Mouse (Mus musculus) urinary bladder, adult 2 months (tissue): ENCODE measurements around the gene Arl2. TPM values are rescaled to one million over a fixed set of nuclear protein-coding genes. Genes with fewer than 3 reads are reported as not detected.

Source experiments
- DNase-seq: peaks from one replicate; pipeline ENCODE4 v3.0.0; 2022; ENCODE audit warnings: low spot score
- polyA plus RNA-seq: library from polyadenylated mRNA; depleted of rRNA; stranded (reverse); fragments of >200 nt; gene quantifications from 2 replicates; pipeline ENCODE4 v1.2.3, GENCODE M21; 2012

Arl2 gene
- polyA plus RNA-seq, 1 experiment: 87.5 TPM

DNA sequence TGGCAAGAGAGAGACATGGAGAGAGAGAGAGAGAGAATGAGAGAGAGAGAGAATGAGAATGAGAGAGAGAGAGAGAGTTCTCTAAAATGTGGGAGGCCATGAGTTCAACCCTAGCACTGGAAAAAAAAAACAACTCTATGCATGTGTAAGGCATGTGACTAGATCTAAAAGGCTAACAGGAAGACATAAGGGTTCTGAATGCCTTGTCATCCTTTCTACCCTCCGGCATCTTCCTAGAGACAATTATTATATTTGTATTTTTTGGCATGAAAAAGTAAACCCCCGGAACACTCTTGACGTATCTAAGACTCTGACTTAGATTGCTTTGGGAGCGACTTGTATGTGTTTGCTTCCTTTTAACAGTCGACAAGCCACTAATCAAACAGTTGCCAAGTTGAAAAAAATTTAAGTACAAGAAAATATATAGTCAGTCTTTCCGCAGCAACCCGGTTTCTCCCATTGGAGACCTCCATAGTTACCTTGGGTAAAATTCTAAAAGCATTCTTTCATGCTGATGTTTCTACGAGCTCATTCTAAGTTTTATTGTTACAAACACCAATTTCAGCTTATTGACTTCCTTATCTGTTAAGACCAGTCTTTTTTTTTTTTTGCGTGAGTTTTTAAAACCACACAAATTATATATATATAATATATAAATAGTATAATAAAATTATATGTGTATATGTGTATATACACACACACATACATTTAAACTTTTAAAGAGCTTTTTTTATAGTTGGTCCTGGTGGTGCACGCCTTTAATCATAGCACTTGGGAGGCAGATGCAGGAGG lies 14.4 kb downstream of the Arl2 start:
- DNase-seq: no peak

DNA sequence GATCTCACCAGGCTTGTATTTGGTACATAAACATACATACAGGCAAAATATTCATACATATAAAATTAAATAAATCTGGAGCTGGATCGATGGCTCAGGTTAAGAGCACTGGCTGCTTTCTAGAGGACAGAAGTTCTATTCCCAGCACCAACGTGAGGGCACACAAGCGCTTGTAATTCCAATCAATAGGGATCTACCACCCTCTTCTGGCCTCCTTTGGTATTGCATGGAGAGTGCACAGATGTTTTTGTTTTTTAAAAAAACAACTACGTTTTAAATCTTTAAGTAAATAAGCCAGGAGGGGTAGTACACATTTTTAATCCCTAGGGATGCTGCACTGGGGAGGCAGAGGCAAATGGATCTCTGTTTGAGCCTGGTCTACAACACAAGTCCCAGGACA lies 15.1 kb downstream of the Arl2 start:
- no peak for DNase-seq

DNA sequence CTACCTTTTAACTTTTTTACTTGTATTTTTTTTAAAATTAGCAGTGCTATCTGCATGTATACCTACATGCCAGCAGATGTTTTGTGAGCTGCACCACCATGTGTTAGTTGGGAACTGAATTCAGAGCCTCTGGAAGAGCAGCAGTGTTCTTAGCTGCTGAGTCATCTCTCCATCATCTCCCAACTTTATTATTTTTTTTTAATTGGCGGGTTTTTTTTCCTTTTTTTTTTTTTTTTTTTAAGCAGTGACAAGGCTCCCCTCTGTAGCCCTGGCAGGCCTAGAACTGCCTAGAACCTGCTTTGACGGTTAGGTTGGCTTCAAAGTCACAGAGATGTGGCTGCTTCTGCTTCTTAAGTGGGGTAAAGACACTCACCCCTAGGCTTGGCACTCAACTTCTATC lies 16.4 kb downstream of the Arl2 start:
- DNase-seq: no peak

DNA sequence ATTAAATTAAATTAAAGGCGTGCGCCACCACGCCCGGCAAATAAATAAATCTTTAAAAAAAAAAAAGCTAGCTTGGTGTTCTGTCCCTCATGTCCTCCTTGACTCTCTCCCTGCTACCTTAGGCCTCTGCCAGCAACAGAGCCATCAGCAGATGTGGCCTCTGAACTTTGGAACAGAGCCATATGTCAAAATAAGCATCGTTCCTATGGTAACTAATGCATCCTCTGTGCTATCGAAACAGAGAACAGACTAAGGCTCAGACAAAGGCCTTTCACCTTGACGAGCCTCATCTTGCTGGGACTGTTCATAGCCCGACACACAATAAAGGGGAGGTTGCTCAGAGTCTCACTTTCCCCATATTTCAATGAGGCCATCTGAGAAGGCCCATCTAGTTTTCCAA lies 18.0 kb downstream of the Arl2 start:
- DNase-seq: no peak

DNA sequence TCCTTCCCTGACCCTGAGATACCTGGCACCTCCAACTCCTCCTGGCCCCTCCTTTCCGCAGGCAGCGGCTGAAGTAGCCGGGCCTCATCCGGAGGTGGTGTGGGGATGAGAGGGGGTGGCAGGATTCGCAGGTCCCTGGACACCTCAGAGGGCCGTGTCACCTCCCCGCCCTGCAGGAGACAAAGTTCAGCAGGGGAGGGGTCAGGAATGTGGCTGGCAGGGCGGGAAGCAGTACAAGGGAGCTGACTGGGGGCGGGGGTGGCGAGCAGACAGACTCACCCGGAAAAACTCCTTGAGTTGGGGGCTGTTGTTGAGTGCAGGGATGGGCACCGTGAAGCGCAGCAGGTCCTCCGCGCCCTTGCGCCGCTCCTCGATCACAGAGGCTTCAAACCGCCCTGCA lies 19.6 kb downstream of the Arl2 start:
- DNase-seq: no peak

DNA sequence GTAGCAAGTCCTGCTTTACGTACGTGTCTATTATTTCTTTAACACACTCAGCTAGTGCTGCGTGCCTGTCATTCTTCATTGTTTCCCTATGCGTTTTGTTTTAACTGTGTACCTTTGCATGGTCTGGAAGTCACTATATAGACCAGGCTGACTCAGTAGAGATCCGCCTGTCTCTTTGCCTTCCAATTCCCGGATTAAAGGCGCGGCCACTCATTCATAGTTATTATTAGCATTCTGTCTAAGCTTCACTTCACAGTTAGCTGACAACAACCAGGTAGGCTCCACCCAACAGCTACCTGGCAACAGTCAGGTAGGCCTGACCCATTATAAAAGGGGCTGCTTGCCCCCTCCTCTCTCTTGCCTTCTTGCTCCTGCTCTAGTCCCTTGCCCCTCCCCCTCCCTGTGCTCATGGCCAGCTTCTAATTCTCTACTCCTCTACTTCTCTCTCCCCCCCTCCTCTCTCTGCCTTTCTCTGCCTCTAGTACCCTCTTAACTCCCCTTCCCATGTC lies 22.6 kb downstream of the Arl2 start:
- DNase-seq: no peak

DNA sequence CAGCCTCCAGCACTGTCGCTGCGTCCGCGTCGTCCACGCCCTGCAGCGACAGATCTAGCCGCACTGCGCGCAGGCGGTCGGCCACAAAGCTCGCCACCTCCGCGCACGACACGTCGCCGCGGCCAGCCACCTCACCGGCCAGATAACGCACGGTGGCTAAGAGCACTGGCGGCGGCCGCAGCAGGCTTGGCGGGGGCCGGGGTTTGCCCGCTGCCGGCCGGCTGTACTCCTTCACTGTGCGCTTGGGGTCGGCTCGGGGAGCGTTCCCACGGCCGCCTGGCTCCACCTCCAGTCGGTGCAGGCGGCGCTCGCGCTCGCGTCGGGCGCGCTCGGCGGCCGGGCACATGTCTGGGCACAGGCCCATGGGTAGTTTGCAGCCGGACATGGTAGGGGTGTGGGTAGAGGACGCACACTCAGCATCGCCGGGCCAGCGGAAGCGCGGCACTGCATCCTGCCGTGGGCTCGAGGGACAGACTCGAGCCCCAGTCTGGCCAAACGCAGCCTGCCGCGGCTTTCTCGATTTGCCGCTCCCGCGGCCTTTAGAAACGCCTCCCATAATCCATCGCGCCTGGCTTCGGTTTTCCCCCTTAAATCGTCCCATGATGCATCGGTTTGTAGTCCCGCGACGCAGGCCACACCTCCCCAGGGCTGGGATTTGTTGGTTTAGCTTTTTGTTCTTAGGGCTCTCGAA lies 23.2 kb downstream of the Arl2 start, which contains the start of gene Sac3d1:
Gene Sac3d1 (minus strand): TSS at position 665 of the 691 bp plus-strand sequence.
- DNase-seq: peak; percentile 70

DNA sequence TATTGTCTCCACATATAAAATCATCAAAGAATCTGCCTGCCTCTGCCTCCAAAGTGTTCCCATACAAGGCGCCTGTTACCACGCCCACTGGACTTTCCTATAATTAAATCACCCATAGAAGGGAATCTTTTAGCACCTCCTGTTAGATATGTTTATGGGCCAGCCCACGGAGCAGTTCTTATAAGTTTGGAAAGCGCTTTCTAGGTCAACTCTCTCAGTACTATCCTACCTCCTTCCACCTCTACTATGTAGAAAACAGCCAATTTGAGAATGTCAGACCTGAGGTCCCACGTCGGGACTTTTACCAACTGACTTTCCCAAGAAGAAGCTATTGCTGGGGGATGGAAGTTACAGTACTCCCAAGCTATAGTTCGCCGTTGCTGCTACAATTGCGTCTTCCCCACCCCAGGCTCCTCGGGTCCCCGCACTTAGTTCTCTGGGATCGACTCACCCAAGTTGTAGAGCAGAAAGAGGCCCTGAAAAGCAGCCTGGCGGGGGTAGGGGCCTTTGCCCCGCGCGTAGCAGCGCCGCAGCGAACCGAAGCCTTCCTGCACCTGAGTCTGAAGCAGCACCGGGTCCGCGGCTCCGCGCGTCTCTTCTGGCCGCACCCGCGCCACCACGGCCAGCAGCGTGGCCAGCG lies 23.9 kb downstream of the Arl2 start:
- DNase-seq: peak; percentile 61

DNA sequence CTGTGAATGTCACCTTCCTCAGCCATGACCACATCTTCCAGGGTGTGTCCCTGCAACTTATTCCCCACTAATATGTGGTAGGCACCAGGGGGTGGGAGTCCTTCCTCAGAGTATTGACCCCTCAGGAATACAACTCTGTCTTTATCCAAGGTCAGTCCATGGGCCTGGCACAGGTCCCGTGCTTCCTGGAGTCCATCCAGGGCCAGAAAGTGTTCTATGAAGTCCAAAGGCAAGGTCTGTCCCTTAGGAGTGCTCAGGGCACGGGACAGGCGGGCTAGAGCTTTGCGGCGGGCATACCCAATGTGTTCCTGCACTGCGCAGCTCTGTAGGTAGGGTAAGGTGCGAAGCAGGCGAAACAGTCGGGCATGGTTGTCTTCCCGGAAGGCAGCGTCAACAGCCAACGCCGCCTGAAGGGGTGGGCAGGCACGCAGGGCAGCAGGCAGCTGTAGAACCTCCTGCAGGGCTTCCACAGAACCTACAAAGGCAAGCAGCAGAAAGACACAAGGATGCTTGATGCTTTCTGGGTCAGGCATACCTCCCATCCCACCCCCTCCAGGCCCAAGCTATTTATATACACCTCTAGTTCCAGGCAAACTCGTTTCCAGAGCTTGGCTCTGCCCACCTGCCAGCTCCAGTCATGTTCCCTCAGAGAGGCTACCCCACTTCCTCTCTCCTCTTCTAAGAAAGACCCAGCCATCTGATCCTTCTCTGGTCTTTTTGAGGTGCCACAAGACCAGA lies 25.1 kb downstream of the Arl2 start:
- no peak for DNase-seq

DNA sequence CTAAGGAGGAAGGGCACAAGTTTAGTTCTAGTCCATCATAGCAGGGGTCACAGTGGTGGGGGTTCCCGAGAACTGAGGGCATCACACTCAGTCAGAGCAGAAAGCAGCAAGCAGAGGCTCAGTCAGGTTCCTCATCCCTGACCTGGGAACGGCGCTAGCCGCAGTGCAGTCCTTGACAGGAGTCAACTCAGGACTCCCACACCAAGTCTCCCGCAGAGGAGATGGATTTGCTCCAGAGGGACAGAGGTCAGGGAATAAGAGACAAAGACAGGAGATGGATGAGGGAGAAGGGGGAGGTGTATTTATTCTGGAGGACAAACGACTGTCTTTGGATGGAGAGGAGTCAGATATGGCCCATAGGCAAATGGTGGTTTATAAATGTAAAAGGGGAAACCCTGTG lies 28.2 kb downstream of the Arl2 start:
- DNase-seq: no peak

DNA sequence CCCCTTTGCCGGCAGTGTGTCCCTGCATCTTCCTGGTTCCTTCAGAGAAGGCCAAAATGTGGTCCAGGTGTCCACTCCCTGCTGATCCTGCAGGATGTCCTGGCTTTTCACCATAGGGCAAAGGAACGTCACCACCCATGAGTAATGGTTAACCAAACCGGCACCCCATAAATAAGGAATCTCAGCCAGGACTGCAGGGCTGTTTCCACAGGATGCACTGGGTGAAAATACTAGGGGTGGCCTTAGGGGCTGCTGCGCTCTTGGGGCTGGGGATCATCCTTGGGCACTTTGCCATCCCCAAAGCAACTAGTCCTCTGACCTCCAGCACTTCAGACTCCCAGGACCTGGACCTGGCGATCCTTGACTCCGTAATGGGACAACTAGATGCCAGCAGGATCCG lies 35.8 kb downstream of the Arl2 start, which contains the start of gene Naaladl1:
Gene Naaladl1 (plus strand): TSS at position 197 of the 400 bp plus-strand sequence.
- no peak for DNase-seq

DNA sequence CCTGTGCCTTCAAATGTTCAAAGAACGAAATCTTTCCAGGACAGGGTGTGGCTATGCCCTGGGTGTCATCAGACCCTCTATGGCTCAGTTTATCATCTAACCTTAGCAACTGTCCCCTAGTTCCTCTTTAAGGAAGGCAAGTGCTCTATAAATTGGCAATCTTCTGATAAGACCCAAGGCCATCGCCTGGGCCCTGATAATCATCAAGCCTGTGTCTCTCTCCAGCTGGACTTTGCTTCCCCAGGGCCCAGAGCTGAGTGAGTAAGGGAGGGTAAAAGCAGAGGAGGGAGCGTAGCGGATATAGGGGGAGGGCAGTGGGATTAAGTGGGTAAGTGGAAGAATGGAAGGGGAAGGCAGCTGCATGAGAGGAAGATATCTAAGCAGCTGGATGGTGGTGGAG lies 36.9 kb downstream of the Arl2 start:
- no peak for DNase-seq

DNA sequence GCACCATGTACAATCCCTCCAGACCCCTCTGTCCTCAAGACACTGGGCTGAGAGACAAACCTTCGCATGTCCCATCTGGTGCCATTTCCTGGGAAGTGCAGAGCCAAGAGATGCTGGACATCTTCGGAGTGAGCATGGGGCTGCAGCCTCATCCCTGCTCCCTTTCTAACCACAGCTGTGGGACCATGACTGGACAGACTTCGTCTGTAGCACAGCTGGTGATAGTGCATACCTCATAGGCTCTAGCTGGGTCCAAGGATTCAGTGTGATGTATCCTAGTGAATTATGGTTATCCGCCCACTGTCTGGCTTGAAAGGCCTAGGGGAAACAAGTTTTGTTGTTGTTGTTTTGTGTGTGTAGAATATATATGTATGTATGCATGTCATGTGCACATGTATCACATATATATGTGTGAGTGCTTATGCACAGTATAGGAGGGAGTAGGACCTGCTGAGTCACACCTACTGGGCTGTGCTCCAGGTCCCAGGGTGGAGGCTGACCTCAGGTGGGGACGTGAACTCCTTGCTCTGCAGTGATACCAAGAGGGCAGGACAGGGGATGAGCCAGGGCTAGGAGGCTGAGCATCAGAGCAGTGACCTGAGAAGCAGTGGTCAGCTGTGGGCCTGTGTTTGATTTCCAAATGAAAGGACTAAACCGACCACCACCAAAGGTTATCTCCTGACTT lies 39.0 kb downstream of the Arl2 start:
- DNase-seq: no peak

DNA sequence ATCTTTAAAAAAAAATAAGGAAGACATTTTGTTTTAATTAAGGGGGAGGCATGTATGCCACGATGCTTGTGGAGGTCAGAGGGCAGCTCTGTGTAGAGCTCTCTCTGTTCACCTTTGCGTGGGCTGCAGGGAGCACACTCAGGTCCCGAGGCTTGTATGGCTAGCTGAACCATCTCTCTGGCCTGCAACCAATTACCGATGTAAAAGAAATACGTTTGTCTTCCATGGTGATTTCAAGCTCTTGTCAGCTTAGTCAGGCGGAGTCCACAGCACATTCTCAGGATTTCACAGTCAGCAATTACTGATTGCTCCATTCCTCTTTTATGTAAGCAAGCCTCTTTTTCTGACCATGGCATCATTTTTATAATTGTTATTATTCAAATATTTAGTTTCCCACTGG lies 40.2 kb downstream of the Arl2 start:
- DNase-seq: no peak

DNA sequence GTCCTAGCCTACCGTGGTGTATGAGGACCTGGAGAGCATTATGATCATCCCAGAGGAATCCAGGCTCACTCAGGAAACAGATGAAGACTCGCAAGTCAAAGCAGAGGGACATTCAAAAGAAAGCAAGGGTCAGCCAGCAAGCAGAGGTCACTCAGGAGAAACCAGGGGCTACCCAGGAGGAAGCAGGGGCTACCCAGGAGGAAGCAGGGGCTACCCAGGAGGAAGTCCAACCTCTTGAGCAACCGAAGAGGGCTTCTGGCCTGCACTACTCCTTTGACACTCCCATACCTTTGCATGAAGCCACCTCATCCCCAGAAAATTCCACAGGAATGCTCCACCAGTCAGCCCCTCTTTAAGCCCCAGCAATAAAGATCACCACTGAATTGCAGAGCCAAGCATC lies 43.5 kb downstream of the Arl2 start:
- DNase-seq: no peak

DNA sequence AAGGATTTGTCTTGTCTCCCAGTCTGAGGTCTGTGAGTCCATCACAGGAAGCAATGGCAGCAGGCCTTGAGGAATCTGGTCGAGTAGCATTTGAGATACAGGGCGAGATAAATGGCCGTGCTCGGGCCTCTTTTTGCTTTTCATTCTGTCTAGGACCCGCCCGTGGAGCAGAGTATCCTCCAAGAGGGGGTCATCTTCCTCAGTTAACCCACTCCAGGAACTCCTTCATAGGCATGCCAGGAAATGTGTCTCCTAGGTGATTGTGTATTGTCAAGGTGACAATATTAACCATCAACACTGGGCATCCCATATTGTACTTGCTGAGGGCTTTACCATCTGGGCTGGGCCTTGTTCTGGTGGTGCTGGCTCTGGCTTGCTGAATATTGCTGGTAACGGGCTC lies 47.2 kb downstream of the Arl2 start, which contains the start of gene AC131692.1:
Gene AC131692.1 (plus strand): TSS at position 301 of the 400 bp plus-strand sequence.
- DNase-seq: no peak

DNA sequence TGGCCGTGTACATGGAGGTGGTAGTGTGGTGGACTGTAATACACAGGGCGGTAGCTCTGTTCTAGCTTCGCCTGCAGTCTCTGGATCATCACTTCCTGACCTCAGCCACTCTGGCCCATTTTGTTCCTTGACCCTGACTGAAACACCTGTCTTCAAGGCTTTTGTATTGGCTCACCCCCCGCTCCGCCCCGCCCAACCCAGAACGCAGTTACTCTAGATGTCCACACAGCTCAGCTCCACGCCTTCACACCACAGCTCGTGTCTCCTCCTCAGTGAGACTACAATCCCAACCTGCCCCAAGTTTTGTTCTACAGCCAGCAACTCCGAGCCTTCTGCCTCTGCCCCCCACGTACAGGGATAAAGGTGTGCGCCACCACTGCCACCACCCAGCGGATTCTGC lies 52.5 kb downstream of the Arl2 start:
- DNase-seq: no peak

DNA sequence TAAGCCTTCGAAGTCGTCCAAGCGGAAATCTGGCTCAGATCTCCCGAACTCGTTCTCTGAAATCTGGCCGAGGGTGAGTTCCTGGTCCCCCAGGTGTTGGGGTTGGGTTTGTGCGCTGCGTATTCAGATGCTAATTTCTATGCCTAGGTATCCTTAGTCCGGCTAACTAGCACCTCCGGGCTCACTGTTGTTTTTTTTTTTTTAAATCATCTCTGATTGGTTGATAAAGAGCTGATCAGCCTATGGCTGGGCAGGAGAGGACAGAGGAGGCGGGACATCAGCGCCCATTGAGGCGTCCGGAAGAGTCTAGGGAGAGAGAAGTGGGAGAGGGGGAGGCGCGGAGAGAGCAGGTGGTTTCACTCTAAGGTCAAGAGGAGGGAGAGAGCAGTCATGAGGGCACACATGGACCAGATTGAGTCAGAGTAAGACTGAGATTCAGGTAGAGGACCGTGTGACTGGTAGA lies 55.9 kb downstream of the Arl2 start:
- DNase-seq: no peak

DNA sequence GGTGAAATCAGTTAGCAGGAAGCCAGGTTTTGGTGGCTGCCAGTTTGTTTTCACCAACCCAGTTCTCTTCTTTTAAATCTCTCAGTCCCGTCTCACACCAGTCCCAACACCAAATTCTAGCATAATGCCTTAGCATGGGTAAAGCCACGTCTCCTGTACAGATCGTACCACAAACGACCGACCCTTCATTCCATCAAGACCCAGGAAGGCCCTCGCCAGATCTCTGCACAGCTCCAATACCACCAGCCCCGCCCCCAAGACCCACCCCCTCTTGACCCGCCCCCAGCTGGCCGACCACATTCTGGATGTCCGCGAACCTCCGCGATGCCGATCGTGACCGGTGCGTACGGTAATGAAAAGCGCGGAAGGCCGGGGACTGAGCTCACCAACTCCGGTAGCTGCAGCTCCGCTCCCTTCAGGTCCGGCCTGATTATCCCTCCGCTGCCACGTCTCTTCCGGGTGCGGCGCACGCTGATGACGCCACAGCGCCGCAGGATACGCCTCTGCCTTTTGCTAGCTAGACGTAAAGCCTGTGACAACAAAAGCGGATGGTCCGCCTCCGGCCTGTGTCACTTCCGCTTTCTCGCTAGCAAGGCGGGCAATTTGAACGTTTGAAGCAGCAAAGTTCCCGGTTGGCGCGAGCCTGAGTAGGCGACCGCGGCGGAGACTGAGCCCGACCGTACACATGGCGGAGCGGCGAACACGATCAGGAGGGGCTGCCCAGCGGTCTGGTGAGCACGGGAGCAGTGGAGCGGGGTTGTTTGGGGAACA lies 56.7 kb downstream of the Arl2 start, which contains the start of the genes Zfpl1 and Cdca5:
Gene Zfpl1 (minus strand): TSS at position 479 of the 771 bp plus-strand sequence.
Gene Cdca5 (plus strand): TSS at position 506 of the 771 bp plus-strand sequence.
- DNase-seq: peak; percentile 82
